Mouse (Mus musculus) gastrocnemius, postnatal 4 days (tissue): Measurements from ENCODE around the gene Jazf1. TPM values are rescaled to one million over a fixed set of nuclear protein-coding genes. Genes with fewer than 3 reads are reported as not detected.

ENCODE experiments used
- DNase-seq, 2 experiments: peaks; one replicate each; pipeline ENCODE4 v3.0.0; 2021 to 2022; ENCODE audit warnings: low spot score in 2 of 2, mixed read lengths in 2 of 2
- long read RNA-seq, 2 experiments: library from polyadenylated mRNA; stranded (forward); transcript quantifications; one replicate each; pipeline ENCODE4 v2.0.0; 2021
- total RNA-seq, 2 experiments: library from RNA; stranded (reverse); gene quantifications; 2 replicates each; pipeline ENCODE4 v1.2.3; 2021

Jazf1 gene
- total RNA-seq, result 10 to 100 TPM; 10.7 to 11.6 TPM
- long read RNA-seq, experiment 1, transcript Jazf1-201 (5 exons, 2,203 nt), result major isoform, 7 of 13 reads
- long read RNA-seq, experiment 1, partial matches to known transcripts, result 5 of 13 reads
- long read RNA-seq, experiment 1, other reads (novel, unspliced or antisense), result 1 of 13 reads
- long read RNA-seq, experiment 2, transcript Jazf1-201 (5 exons, 2,203 nt), result major isoform, 11 of 16 reads
- long read RNA-seq, experiment 2, partial matches to known transcripts, result 0 of 16 reads
- long read RNA-seq, experiment 2, other reads (novel, unspliced or antisense), result 5 of 16 reads

DNA sequence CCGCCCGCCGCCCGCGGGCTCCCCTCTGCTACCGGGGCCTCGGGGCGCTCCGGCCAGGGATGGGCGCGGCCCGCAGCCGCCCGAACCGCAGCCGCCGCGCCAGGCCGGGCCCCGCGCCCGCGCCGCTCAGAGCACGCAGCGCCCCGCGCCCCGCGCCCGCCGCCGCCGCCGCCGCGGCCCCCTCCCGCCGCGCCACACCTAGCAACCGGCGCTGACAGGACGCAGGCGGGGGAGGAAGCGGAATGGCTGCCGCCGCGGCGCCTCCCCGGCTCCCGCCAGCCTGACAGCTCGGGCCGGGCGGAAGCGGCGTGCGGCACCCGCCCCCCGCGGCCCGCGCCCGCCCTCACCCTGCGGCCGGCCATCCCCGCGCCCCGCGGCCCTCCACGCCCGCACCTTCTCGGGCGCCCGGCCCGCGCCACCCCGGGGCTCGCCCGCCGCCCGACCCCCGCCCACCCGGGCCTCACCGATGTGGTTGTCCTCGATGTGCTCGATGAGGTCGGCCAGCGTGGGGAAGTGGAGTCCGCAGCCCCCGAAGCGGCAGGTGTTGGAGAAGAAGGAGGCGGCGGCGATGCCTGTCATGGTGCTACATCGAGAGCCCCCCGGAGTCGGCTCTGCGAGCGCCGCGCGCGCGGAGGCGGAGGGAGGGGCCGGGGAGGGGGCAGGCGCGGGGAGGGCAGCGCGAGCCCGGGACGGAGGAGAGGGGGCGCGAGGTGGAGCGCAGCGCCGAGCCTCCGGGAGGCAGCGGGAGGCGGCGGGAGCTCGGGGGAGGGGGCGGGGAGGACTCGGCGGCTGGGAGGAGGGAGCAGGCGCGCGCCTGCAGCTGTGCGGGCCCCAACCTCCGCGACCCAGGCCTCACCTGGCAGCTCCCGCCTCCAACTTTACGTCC is at the start of gene Jazf1:
Gene Jazf1, minus strand, starts transcription at position 643 of the 886 bp plus-strand sequence.
- peak; percentile 23 to 31 for DNase-seq

DNA sequence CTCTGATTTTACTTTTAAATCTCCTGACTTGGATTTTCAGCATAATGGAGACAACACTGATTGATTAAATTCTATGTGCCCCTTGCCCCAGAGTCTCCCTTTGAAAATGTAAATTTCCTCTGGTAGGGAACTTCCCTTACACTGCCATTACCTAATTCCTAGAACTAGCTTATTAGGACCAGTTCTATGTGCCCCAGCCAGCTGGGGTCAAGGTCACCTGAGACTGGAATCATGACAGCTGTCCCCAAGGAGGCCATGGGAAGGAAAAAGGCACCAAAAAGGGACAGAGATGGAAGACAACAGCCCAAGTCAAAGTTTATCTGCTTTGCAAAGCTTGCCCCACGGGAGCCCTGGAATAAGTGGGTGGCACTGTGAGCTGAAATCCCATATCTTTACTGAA is 49.4 kb upstream of the Jazf1 start:
- DNase-seq, result no peak

DNA sequence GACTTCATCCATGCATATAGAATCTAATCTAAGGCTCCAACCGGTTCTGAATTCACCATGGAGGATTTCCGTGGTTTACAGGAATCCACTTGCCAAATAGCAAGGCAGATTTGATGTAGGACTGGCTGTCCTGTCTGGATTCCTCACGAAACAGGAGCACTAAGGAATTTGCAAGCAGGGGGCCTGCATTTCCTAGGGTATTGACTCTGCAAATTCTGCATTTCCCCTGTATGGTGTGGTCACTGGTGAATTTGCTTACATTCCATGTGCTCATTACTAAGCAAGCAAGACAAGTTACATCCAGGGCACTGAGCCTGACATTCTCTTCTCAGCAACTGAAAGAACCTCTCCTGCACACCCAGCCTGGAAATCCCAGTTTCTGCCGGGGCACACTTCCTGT is 18.4 kb upstream of the Jazf1 start:
- no peak for DNase-seq

DNA sequence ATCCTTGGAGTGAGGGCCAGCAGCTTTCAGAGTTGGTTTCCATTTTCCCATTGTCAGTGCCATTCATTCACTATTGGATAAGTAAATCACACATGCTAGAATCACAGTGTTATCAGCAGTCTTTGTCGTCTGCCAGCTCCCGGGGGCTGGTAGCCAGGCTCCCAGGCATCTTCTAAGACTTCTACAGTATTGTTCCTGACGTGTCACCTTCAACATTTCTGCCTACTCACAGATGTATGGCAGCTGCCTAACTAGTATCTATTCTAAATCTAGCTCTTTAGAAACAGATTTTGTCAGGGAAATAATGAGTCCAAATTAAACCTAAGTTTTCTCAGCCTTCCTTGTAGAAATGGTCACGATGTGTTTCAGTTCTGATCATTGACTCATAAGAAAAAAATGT is 12.8 kb upstream of the Jazf1 start:
- DNase-seq, result no peak

DNA sequence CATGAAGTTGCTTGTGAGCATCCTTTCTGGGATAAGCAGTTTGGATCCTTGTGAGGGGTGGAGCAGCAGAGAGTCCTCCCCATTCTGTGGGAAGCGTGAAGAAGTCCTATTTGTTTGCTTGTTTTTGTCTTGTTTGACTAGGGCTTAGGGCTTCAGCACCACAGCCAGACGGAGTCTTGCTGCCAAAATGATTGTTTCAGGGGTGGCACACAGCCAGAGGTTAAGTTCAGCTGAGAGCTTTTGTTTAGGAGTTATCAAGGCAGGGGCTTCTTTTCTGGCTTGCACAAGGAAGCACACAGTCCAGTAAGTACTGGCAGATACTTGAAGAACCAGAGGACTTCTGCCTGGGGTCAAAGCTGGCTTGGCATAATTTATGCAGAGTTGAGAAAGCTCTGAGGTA is 10.2 kb upstream of the Jazf1 start:
- peak in 1 of 2 experiments; percentile 32 for DNase-seq

DNA sequence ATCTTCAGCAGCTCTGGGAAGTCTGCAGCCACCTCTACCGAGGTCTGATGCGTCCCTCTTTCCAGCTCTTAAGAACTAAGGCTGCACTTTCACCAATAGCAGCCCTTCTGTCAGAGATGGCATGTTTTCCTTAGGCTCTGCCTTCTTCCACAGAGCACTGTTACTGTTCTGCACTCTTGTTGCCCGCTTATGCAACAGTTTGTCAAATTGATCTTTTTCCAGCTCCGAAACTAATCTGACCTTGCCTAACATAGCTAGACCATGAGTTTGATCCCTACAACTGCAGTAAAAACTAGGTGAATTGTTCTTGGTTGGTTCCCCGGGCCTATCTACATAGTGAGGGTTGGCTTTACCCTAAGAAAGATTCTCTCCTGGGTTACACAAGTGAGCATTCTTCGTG is 3.3 kb upstream of the Jazf1 start:
- DNase-seq, result no peak

DNA sequence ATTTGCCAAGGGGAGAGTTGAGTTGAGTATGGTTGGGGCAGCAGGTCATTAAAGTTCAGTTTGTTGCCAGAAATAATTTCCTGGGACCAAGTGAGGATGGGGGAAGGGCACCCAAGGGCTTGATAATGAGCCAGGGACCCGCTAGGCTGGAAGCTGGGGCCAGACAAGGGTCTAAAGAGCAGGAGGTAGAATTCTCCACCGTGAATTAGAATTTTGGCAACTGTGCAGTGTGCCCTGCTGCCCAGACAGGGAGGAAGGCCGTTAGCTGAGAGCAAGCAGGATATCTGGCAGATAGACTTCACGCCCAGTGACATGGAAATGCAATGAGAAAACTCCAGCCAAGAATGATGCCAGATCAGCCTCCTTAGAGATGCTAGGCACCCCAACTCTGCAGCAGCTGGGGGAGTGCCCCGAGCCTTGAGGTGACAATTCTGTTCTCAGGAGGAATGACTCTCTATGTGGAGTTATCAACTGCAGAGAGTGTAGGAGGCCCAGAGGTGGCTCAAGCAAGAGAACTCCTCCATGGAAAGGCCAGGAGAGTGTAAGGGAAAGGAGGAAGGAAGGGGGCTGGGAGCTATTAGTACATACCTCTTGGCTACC is 1.6 kb upstream of the Jazf1 start:
- no peak for DNase-seq

DNA sequence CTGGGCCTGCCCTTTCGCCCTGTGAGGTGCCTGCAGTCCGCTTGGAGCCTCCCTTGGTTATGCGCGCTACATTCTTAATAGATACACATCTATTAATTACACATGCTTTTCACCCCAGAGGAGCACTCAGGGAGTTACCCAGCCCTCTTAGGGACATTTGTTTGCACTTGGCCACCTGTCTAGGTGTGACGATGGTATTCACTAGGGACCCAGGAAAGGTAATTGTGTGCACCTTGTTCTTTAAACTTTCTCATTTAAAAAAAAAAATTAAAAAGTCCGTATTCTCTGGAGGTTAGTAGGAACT is 396 bp upstream of the Jazf1 start:
- no peak for DNase-seq

DNA sequence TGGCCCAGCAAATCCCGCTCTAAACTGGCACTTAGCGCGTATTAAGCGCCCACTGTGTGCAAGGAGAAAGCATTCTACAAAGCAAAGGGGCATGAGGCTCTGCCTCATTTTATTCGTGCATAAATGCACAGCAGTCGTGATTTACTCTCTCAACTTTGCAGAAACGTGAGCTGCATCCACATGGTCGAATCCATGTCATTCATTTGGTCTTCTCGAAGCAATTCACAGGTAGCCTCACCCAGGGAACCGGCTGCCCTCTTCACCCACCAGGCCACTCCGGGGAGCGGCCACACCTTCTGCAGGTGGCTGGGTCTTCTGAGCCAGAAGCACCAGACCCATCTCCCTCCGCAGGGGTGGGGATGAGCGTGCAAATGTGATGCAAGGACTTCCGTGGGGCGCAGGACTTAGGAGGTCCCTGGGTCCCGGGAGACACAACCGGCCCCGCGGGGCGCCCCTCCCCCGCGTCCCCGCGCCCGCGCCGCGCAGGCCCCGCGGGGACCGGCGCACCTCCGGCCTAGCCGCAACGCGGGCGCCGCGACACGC is 914 bp downstream of the Jazf1 start:
- no peak for DNase-seq

DNA sequence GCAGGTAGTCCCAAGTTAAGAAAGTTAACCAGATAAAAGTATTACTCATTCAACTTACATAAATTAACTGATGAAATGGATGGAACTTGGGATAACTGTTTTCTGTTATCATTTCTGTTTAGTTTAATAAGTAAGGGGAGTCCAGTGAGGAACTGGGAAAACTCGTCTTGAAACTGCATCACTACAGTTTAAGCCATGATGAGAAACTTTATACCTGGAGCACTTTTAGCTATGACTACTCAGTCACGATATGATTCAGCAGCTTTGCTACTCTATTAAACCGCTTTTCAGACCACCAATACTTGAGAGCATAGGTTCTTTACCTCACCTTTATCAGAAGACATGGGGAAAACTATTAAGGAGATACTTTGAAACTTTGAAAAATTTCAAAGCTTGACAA is 1.5 kb downstream of the Jazf1 start:
- DNase-seq, result no peak

DNA sequence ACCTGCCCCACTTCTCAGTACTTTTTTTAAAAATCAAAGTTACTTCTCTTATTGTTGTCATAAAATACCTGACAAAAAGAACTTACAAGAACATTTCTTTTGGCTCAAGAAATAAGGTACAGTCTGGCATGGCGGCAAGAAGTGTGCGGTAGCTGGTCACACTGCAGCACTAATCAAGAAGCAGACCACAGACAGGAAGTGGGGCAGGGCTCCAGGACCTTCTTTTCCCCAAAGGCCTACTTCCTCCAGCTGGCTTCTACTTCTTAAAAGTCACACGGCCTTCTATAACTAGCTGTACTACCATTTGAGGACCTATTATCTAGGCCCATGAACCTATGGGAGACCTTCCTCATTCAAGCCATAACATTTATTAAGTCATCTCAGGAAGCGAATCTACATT is 4.4 kb downstream of the Jazf1 start:
- no peak for DNase-seq

DNA sequence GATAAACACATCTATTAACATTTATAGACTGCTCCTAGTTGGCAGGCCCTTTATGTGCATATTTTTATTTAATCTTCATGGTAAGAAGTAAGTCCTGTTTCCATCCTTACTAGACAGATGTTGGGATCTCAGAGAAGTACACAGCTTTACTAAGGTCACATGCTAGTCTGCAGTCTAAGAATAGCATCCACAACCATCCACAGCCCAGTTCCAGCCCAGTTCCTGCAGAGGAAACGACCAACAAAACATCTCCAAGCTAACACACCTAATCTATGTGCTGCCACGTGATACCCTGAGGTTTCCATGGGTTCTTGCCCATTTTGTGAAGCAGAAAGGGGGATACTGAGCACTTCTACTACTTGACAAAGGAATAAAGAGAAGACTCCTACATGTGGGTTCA is 13.5 kb downstream of the Jazf1 start:
- no peak for DNase-seq

DNA sequence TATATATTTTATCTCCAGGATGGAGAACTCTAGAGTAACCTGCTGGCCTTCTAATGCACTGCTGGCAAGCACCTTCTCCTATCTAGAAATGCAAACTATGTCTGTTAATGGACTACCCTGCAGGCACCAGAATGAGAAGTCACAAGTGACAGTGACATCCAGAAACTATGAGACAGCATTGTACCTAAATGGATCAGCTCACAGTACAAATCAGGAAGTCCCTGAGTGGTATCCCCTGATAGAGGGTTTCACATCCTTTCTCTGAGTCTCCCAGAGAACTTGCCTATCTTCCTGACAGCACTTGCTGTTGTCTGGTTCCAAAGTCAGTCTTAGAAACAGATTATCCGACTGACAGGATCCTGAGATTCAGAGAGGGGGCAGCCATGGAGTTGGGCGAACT is 22.9 kb downstream of the Jazf1 start:
- DNase-seq, result no peak

DNA sequence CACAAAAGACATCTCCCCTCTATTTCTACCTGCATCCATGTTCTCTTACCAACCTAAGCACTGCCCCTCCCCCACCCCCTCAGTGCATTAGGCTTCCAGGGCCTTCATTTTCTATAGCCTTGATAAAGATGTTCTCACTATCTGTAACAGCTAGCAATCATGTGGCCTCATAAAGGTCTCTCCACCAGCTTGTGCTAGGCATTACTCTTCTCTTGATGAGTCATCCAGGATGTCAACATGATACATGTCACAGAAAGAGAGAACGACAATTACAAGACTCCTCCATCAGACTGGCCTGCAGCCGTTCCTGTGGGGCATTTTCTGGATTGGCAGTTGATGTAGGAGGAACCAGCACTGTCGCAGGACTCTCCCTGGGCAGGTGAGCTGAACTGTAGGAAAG is 30.3 kb downstream of the Jazf1 start:
- DNase-seq, result no peak

DNA sequence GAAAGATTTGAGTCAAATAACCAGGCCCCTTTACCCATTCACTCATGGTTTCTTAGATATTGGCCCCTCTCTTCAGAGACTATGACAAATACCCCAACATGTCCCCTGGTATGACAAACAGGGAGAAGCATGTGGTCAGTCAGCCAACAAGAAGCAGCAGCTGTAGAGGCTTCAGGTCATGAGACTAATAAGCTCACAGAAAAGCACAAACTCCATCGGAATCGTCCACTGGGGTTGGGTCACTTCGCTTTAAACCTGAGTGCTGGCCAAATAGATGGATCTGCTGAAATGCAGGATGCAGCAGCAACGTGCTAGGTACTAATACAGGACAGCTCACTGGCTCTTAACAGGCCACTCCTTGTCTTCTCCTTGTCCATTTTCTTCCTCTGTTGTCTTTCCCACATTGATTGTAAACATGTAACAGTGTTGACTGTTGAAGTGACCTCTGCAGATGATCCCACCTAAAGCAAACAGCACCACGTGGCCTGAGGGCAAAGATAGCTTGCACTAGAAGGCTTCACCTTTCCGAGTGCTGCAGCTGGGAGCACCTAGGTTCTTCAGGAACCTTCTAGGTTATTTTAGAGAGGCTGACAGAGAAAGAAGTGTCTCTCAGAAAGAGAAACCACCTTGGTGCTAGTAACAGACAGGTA is 33.9 kb downstream of the Jazf1 start:
- no peak for DNase-seq

DNA sequence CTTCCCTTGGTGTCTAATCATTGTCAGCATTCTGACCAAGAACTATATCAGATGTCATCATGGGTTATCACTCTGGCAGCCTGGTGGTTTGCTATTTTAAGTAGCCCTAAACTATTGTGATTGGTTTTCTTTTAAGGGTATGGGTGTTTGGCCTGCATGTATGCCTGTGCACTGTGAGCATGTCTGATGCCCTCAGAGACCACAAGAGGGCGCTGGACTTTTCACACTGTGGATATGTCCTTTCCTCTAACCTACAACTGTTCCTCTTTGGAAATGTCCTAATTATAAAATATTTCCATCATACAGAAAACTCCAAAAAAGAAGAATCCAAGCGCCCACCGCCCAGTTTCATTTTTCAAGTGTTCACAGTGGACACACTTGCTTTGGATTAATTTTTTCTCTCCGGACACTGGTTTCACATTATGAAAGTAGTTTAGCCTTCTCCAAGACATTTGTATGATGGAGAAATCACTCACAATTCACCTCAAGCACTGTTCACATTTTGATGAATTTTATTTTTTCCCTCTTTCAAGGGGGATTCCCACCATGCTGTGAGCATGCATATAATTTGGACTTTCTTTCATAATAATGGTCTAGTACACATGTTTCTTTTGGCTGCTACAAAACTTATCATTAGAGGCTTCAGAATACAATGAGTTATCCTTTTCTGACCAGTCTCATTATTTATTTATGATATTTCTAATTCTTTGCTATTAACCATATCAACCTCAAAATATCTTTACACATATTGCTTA is 35.5 kb downstream of the Jazf1 start:
- peak in 1 of 2 experiments; percentile 21 for DNase-seq

DNA sequence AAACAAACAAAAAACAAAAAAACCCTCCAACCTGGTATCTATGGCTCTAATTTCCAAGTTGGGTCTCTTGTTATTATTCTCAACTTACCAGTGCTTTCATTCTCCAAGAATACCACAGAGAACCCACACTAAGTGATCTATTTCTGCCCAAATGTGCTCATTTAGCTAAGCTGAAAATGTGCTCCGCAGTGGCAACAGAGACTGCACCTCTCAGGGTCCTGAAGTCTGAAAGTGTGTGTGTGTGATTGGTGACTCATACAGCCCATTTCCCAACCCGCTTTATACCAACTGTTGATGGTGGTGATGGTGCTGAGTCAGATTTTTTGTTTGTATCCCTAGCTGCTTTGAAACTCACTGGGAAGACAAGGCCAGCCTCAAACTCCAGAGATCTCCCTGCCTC is 46.4 kb downstream of the Jazf1 start:
- no peak for DNase-seq

DNA sequence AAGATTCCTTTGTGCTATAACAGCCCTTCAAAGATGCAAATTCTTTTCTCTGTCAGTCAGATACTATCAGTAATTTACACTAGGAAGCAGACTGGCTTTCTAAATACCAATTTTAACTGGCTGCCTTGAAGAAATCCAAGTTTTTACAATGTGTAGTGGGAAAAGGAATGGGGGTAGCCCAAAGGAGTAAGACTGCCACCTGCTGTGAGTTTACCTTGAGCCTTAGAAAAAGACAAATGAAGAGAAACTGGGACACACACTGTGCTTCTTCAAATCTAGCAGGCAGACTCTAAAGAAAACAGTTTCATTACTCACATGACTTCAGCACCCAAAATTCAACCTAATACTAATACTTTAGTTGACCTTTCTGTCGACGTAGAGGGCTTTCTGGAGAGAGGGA is 47.4 kb downstream of the Jazf1 start:
- no peak for DNase-seq

DNA sequence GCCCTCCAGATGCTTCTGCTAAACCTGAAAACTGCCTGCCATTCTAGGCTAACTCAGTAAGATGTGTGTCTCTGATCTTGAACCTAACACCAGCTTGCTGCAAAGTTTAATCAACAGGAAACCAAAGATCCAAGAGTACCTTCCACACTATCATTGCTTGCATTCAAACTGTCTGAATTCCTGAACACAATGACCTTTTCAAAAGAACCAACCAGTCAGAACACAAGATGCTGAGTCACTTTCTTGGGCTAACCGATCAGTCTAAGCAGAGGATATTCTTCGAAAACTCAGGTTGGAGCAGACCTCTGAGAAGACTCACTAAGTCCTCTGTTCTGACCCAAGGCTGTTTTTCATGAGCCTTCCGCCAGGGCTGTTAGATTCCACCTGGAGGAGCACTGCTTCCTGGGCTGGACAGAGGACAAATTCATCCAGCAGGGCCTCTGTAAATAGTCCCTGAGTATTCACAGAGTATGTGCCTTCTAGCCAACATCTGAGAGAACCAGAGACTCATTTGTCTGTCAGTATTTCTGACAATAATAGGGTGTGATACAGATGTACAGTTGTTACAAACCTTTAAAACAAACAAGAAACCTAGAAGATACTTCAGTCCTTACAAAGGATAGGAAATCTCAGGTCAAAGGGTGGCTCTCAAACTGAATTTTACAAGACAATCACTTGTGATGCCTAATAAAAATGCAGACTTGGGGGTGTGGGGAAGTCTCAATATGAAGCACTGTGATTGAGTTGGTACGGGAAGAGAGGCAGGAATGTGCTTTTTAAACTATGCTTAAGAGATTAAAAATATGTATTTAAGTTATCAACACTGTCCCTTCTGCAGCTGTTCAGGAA is 50.9 kb downstream of the Jazf1 start:
- no peak for DNase-seq
